Mouse (Mus musculus) testis, adult 2 months (tissue): ENCODE results near the gene Pla2g4d.

Experiments used
- CTCF ChIP-seq: fragments of 200-500 bp; IDR thresholded peaks from 2 replicates; pipeline ENCODE4 v1.5.1; 2012; ENCODE audit warnings: low read depth, mild to moderate bottlenecking, inconsistent platforms, low read length, moderate library complexity; ENCODE audit not compliant: control insufficient read depth, insufficient read depth, insufficient replicate concordance
- POLR2A ChIP-seq: fragments of 200-500 bp; IDR thresholded peaks from 2 replicates; pipeline ENCODE4 v1.6.1; 2012; ENCODE audit warnings: low read depth, mild to moderate bottlenecking, inconsistent platforms, low read length, moderate library complexity; ENCODE audit not compliant: control insufficient read depth

DNA sequence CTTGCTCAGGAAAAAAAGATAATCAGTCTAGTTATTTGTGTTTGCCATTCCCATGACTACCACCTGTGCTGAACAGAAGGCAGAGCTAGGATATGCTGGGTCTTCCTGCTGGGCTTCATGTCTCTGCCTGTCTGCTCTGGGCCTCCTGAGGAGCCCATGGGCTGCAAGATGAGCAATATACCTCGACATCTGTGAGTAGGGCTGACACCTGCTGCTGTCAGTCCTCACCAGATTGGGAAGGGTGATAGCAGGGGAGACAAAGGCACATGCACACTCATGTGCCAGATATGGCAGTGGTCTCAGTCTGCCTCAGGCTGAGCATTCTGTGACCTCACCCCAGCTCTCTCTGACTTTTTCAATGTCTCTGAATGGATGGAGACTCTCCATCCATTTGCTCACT lies 26.1 kb downstream of the Pla2g4d start:
- TF ChIP-seq CTCF (no peak), POLR2A (no peak)
